Mouse (Mus musculus): ENCODE results near the gene Fam107b.

Gene Fam107b

GRCm38 (mm10) chr2:3608868-3609854 is 38.9 kb downstream of the Fam107b start:
- no peak for DNase-seq (ENCODE audit: low spot score in 2 of 2)

DNA sequence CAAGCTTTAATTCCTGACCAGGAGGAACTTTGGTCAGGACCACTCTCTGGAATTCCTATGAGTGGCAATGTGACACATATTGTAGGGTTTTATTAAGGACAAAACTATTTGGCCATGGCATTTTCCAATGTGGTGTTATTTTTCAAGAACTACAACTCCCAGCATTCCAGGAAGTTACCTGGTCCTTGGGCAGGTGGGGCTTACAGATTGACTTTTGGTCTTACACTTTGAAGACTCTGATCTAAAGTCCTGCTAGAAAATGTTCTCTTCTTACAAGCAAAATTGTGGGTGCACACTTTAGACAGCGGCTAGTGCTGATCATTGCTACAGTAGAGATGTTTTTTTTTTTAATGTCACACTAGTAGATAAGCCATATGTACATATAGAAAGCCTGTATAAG is 48.2 kb downstream of the Fam107b start:
- DNase-seq (ENCODE audit: low spot score in 2 of 2): no peak

DNA sequence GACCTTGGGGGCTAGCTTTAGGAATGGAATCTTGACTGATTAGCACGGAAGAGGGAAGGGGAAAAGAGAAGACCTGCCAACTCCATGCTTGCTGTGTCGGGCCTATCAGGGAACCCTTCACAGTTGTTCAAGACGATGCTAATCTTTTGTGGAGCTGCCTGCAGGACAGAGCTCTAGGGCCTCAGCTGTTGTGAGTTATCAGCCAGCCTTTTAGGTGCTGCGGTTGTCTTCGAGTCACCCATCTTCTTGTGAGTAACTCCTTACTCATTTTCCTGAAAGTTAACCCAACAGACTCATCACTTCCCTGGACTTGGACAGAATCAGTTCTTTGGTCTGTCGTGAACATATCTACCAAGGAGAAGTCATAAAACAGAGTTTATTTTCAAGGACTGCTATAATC is 51.3 kb downstream of the Fam107b start:
- no peak for DNase-seq (ENCODE audit: low spot score in 2 of 2)

DNA sequence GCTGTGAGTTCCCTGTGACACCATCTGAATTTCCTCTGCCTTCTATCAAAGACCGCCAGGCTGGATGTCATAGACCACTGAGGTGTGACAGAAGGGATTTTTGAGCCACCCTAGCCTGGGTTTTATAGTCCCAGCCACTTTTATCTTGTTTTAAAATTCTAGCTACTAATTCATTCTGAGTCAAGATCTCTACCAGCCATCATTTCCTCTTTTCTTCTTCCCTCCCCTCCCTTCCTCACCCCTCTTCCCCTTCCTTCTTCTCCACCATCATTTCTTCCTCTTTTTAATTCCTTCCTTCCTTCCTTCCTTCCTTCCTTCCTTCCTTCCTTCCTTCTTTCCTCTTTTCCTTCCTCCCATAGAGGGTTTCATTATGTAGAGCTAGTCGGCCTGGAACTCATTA is 51.9 kb downstream of the Fam107b start:
- no peak for DNase-seq (ENCODE audit: low spot score in 2 of 2)

DNA sequence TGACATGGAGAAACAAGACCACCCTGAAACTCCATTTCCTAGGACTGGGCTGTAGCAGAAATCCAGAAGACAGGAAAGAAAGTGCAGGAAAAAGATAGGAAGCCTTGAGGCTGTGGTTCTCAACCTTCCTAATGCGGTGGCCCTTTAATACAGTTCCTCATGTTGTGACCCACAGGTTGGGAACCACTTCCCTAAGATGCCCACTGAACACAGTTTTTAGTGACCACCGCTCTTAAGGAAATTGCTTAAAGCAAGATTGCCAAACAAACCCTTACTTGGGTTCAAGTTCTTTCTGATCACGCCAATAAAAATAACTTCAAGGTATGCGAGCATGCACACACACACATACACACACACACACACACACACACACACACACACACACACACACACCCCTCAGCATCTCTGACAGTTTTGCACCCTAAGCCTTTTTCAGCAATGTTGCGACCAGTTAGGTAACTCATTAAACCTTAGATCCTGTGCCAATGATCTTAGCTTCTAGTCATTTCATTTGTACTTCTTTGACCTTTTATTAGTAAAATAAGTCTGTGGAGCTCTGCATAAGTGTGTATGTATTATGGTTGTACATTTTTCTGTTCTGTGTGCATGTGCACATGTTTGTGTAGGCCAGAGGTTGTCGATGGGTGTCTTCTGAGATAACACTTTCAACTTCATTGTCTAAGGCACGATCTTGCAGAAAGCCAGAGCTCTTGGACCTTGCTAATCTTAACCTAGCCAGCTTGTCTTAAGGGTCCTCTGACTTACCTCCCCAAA is 53.1 kb downstream of the Fam107b start:
- no peak for DNase-seq (ENCODE audit: low spot score in 2 of 2)

GRCm38 (mm10) chr2:3623981-3624584 is 53.8 kb downstream of the Fam107b start:
- no peak for DNase-seq (ENCODE audit: low spot score in 2 of 2)

DNA sequence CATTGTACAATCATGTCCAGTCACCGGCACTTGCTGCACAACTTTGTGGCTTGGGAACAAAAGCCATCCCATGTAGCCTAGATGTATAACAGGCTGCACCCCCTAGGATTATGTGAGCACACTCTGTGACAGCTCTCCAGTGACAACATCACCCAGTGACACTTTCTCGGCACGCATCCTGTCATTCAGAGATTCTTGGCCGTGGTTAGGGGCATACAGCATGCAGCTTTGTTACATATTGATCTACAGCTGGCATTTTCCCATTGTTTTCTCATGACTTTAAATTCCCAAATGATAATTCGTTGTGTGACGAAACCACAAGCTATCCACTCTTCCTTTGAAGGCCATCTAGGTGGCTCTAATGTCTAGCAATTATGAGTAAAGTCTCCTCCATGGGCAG is 58.8 kb downstream of the Fam107b start:
- DNase-seq (ENCODE audit: low spot score in 2 of 2): no peak

- peak in 1 of 2 experiments; percentile 11 for DNase-seq (ENCODE audit: low spot score in 2 of 2)
These were observed 59.5 kb downstream of the Fam107b start for GRCm38 (mm10) chr2:3629741-3630140.

DNA sequence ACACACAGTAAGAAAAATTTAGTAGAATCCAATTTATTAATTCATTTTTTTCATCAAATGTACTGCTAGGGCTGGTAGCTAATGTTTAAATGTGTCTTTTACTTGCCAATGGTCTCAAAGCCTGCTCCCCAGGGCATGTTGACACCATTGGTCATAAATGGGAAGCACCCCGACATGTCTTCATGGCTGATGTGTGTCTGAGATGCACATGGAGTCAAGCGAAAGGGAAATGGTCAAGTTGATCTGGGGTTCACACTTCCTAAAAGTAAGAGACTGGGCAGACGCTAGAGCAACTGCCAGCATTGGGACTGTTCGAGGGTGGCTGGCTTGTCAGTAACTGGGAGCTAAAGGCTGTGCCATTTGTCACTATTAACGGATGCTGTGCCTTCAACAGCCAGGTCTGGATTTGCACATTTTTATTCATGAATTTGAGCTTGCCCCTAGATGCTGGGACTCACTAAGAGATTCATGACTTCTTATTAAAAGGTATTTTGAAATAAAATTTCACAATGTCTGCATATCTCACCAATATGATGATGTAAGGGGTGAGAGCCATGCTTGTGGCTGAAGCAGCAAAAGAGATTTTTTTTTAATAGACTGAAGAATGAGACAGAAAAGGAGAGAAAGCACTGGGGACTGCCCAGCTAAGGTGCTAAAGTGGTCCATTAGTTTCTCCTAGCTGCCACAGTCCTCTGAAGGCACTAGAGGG is 60.6 kb downstream of the Fam107b start:
- DNase-seq (ENCODE audit: low spot score in 2 of 2): no peak

GRCm38 (mm10) chr2:3633137-3633536 is 62.8 kb downstream of the Fam107b start:
- peak in 1 of 2 experiments; percentile 6 for DNase-seq (ENCODE audit: low spot score in 2 of 2)

GRCm38 (mm10) chr2:3636771-3637170 is 66.5 kb downstream of the Fam107b start:
- DNase-seq (ENCODE audit: low spot score in 2 of 2): no peak

- no peak for DNase-seq (ENCODE audit: low spot score in 2 of 2)
These were observed 70.9 kb downstream of the Fam107b start for GRCm38 (mm10) chr2:3641001-3641770.

GRCm38 (mm10) chr2:3642949-3643348 is 72.7 kb downstream of the Fam107b start:
- DNase-seq (ENCODE audit: low spot score in 2 of 2): no peak

DNA sequence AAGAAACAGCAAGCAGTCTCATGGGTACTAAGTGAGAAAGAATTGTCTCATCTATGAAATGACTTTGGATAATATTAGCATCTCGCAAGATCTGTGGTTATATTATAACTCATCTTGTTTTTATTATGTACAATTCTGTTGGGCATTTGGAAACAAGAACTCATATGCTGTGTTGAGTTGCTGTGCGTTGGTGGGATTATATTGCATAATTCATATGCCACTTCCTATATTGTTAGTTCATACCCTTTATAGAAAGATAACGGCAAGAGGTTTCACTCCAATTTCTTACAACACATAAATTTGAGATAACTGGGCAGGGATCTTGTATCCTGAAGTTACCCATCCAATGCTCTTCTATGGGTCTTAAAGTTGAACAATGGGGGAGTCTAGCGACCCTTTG is 75.5 kb downstream of the Fam107b start:
- no peak for DNase-seq (ENCODE audit: low spot score in 2 of 2)

GRCm38 (mm10) chr2:3649171-3649570 is 78.9 kb downstream of the Fam107b start:
- no peak for DNase-seq (ENCODE audit: low spot score in 2 of 2)

- DNase-seq (ENCODE audit: low spot score in 2 of 2): no peak
These were observed 84.3 kb downstream of the Fam107b start for GRCm38 (mm10) chr2:3654606-3655005.

- no peak for DNase-seq (ENCODE audit: low spot score in 2 of 2)
These were observed 85.8 kb downstream of the Fam107b start for GRCm38 (mm10) chr2:3656091-3656490.

- no peak for DNase-seq (ENCODE audit: low spot score in 2 of 2)
These were observed 86.5 kb downstream of the Fam107b start for GRCm38 (mm10) chr2:3656834-3657233.

DNA sequence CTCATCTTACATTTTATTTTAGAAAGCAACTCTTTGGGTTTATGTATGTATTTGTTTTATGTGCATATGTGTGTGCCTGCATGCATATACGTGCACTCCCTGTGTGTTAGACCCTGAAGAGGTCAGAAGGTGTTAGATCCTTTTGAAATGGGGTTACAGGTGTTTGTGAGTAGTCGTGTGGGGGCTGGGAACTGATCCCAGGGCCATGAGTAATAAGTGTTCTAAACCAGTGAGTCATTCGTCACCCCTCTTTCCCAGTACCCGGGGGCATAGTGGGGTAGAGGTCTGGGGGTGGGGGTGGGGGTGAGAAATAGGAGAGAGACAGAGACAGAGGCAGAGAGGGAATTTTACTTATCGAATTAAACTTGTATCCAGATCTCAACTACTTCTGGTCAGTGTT is 87.1 kb downstream of the Fam107b start:
- no peak for DNase-seq (ENCODE audit: low spot score in 2 of 2)

GRCm38 (mm10) chr2:3657811-3658730 is 87.8 kb downstream of the Fam107b start:
- DNase-seq (ENCODE audit: low spot score in 2 of 2): no peak
